Mouse (Mus musculus) cerebellum, adult 11 months (tissue): ENCODE results near the gene Tbx5.

ENCODE experiments used
- DNase-seq: peaks from one replicate; pipeline ENCODE4 v3.0.0; 2022

Tbx5 gene

GRCm38 (mm10) chr5:119815247-119815646 lies 17.2 kb upstream of the Tbx5 start:
- no peak for DNase-seq

GRCm38 (mm10) chr5:119820452-119820851 lies 12.0 kb upstream of the Tbx5 start:
- DNase-seq: no peak

GRCm38 (mm10) chr5:119821506-119821905 lies 11.0 kb upstream of the Tbx5 start:
- no peak for DNase-seq

GRCm38 (mm10) chr5:119827341-119827740 lies 5.1 kb upstream of the Tbx5 start:
- DNase-seq: no peak

- no peak for DNase-seq
Measured at GRCm38 (mm10) chr5:119830611-119831010, 1.9 kb upstream of the Tbx5 start.

GRCm38 (mm10) chr5:119831201-119831771 lies 1.2 kb upstream of the Tbx5 start:
- DNase-seq: no peak

GRCm38 (mm10) chr5:119831791-119832478 lies 533 bp upstream of the Tbx5 start:
- no peak for DNase-seq

GRCm38 (mm10) chr5:119833223-119834030 lies 959 bp downstream of the Tbx5 start:
- no peak for DNase-seq

GRCm38 (mm10) chr5:119834031-119834403 lies 1.5 kb downstream of the Tbx5 start:
- no peak for DNase-seq

- no peak for DNase-seq
Measured at GRCm38 (mm10) chr5:119835053-119835867, 2.8 kb downstream of the Tbx5 start.

GRCm38 (mm10) chr5:119835868-119836209 lies 3.4 kb downstream of the Tbx5 start:
- DNase-seq: no peak

GRCm38 (mm10) chr5:119836618-119837305 lies 4.3 kb downstream of the Tbx5 start:
- DNase-seq: no peak

- DNase-seq: no peak
Measured at GRCm38 (mm10) chr5:119837306-119837675, 4.8 kb downstream of the Tbx5 start.

GRCm38 (mm10) chr5:119837861-119838260 lies 5.4 kb downstream of the Tbx5 start:
- no peak for DNase-seq

- no peak for DNase-seq
Measured at GRCm38 (mm10) chr5:119838441-119838840, 6.0 kb downstream of the Tbx5 start.

GRCm38 (mm10) chr5:119839156-119839555 lies 6.7 kb downstream of the Tbx5 start:
- DNase-seq: no peak

GRCm38 (mm10) chr5:119839616-119840368 lies 7.3 kb downstream of the Tbx5 start:
- DNase-seq: no peak

GRCm38 (mm10) chr5:119840404-119840803 lies 7.9 kb downstream of the Tbx5 start:
- no peak for DNase-seq

GRCm38 (mm10) chr5:119841634-119842420 lies 9.4 kb downstream of the Tbx5 start:
- DNase-seq: no peak

GRCm38 (mm10) chr5:119842701-119843393 lies 10.4 kb downstream of the Tbx5 start:
- no peak for DNase-seq
